Mouse (Mus musculus) stomach, embryonic 16.5 days (tissue): Measurements from ENCODE around the gene Baat. TPM values are rescaled to one million over a fixed set of nuclear protein-coding genes. Genes with fewer than 3 reads are reported as not detected.
A peak's percentile ranks its signal among the peaks of the same experiment; 100 is the strongest.
"Not testable (repeated sequence)": the region's sequence is repeated elsewhere in the genome, so short reads cannot be mapped to it uniquely, and the experiment has no call there.

Experiments used
- ATAC-seq: fragments of 200-750 bp; cut with Nextera tagmentation; 2 replicates; pipeline ENCODE4 v1.8.0; 2017; ENCODE audit warnings: moderate number of reproducible peaks, moderate TSS enrichment; ENCODE audit not compliant: insufficient read depth, low FRiP score
- H3K27ac ChIP-seq: fragments of 300-500 bp; sonication (generic); 2 replicates; pipeline ENCODE4 v1.5.1; 2014; ENCODE audit warnings: low read length
- H3K27me3 ChIP-seq: fragments of 300-500 bp; sonication (generic); 2 replicates; pipeline ENCODE4 v1.6.1; 2014; ENCODE audit warnings: low read length, control low read depth, mixed read lengths; ENCODE audit not compliant: control insufficient read depth, insufficient read depth
- H3K36me3 ChIP-seq: fragments of 300-500 bp; sonication (generic); 2 replicates; pipeline ENCODE4 v1.6.1; 2014; ENCODE audit warnings: low read length; ENCODE audit not compliant: control insufficient read depth, insufficient read depth
- H3K4me1 ChIP-seq: fragments of 300-500 bp; sonication (generic); 2 replicates; pipeline ENCODE4 v1.6.1; 2014; ENCODE audit warnings: low read length, control low read depth, mixed read lengths; ENCODE audit not compliant: control insufficient read depth, insufficient read depth
- H3K4me2 ChIP-seq: fragments of 300-500 bp; sonication (generic); 2 replicates; pipeline ENCODE4 v1.6.1; 2014; ENCODE audit warnings: low read depth, low read length, mixed read lengths
- H3K4me3 ChIP-seq: fragments of 300-500 bp; sonication (generic); replicated peaks from 2 replicates; pipeline ENCODE4 v1.5.1; 2014; ENCODE audit warnings: mild to moderate bottlenecking, low read length
- H3K9ac ChIP-seq: fragments of 300-500 bp; sonication (generic); 2 replicates; pipeline ENCODE4 v1.6.1; 2014; ENCODE audit warnings: low read length
- H3K9me3 ChIP-seq: fragments of 300-500 bp; sonication (generic); replicated peaks from 2 replicates; pipeline ENCODE4 v1.6.1; 2016; ENCODE audit warnings: low read length, control low read depth; ENCODE audit not compliant: control insufficient read depth
- WGBS: fragments of 180-500 bp; shearing (Covaris S2); extraction: QIAGEN DNeasy Blood & Tissue Kit; methylation state at CpG from one replicate; pipeline ENCODE4 v1.1.7; 2014; 5-methylcytosine and 5-hydroxymethylcytosine counted together
- polyA plus RNA-seq: library from polyadenylated mRNA; unstranded; fragments of >200 nt; fragmentation: Nextera tagmentation; extraction: Ambion mirVana; gene quantifications from 2 replicates; pipeline ENCODE4 v1.2.1, GENCODE M21; 2015

The Baat gene
- polyA plus RNA-seq, 1 experiment from 2014 or later, result 0.06 TPM

DNA sequence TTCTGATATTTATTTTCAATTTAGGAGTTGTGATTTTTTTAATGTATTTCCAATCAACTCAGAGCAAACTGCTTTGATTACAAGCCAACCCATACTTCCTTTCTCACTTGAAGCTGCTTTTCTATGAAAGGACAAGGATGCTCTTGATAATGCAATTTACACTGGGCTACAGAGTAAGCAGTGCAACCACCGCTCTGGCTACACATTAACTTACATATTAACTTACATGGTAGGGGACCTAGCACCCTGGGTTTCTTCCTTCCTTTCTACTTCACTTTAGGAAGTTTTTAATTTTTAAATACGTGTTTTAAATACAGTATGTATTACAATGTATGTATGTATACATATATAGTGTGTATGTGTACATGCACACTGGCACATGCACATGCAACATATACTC lies 2.8 kb upstream of the Baat start:
- Histone ChIP-seq H3K27me3 (no peaks in the 10 kb centered on the region), H3K4me3 (no peak overlapping the region), H3K4me1 (no peaks in the 10 kb centered on the region), H3K9ac (no peak overlapping the region), H3K9me3 (no peaks in the 10 kb centered on the region), H3K4me2 (no peak overlapping the region), H3K27ac (no peak overlapping the region), H3K36me3 (peaks cover 17% of the 10 kb centered on the region)
- 69% methylated on average over 2 of the region's 2 CpGs for WGBS
- ATAC-seq, result no peak

DNA sequence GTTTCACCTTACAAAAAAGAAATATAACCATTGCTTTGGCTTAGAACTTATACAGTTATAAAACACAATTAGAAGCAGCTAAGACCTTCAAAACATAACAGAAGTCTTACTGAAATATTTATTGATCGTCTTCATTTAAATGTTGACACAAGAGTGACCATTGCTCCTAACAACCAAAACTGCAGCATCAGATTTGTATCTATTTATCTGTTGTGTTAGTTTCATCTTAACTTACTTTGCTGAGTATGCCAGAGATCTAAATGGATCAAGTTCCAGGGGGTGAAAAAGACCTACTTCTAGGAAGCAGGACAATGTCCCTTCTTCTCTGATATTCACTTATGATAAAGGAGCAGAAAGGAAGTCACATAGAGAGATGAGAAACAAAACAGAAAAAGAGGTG lies 2.8 kb downstream of the Baat start:
- H3K27me3 ChIP-seq, result no peaks in the 10 kb centered on the region
- H3K9ac ChIP-seq, result no peak overlapping the region
- H3K9me3 ChIP-seq, result no peaks in the 10 kb centered on the region
- H3K27ac ChIP-seq, result no peak overlapping the region
- no peaks in the 10 kb centered on the region for H3K36me3 ChIP-seq
- no peak overlapping the region for H3K4me3 ChIP-seq
- WGBS, result 92% methylated on average over 1 of the region's 1 CpGs
- no peak for ATAC-seq
- no peak overlapping the region for H3K4me2 ChIP-seq
- no peaks in the 10 kb centered on the region for H3K4me1 ChIP-seq

DNA sequence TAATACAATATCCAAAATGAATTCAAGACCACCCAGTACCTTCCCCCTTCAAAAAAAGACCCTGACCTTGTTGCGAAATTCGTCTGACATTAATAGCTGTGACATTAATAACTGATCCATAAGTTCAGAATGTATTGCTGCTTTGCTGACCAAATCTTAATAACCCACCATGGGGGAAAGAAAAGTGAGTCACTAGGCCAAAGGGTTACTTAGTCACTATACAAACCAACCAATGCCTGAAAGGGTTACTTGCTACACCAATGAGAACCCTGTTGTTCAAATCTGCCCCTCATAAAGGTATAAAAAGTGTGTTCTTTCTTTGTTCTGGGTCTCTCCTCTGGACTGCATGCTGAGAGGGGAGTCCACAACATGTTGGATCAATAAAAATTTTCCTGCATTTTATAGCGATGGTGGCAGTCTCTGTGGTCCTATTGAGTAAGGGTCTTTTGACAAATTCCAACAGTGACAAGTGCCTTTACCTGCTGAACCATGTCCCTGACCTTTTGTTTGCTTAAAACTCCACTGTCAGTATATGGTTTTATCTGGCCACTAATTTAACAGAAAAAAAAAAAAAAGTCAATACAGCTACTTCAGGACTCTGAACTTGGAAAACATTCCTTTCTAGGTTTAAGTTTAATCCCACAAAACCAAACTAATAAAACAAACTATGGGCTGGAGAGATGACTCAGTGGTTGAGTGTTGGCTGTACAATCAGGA lies 20.3 kb downstream of the Baat start:
- H3K4me2 ChIP-seq, ATAC-seq, H3K9ac ChIP-seq, H3K27ac ChIP-seq, H3K4me1 ChIP-seq, H3K27me3 ChIP-seq, H3K4me3 ChIP-seq, H3K36me3 ChIP-seq, H3K9me3 ChIP-seq: not testable (repeated sequence)
- 72% methylated on average over 3 of the region's 3 CpGs for WGBS

- H3K9ac ChIP-seq, result no peak overlapping the region
- H3K9me3 ChIP-seq, result no peaks in the 10 kb centered on the region
- ATAC-seq, result no peak
- no peak overlapping the region for H3K27ac ChIP-seq
- H3K27me3 ChIP-seq, result no peaks in the 10 kb centered on the region
- no peak overlapping the region for H3K4me2 ChIP-seq
- no peak overlapping the region for H3K4me3 ChIP-seq
- 0 out of 2 replicates have a peak, but pooled peaks cover 3% of the 10 kb centered on the region for H3K4me1 ChIP-seq
- no peaks in the 10 kb centered on the region for H3K36me3 ChIP-seq
Observed at GRCm38 (mm10) chr4:49485442-49485841, 20.9 kb downstream of the Baat start.

DNA sequence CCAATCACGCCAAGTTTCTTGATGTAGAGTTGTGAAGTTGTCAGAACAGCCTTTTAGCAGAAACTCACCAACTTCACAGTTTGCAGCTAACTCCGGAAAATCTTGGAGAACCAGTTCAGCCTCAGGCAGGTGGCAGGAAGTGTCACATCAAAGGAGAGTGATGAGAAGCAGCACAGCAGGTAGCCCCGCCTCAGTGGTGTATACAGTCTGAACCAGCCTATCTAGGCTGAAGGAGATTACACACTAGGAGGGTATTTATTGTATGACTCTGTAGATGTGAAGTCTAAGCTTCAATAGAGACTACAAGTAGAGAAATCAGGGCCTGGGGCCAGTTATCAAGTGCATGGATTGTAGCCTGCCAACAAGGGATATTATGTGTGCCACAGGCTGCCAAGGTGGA lies 25.5 kb downstream of the Baat start:
- Histone ChIP-seq H3K27ac (peak overlapping the region; percentile 89), H3K9me3 (no peaks in the 10 kb centered on the region), H3K36me3 (no peaks in the 10 kb centered on the region), H3K4me1 (0 out of 2 replicates have a peak, but pooled peaks cover 5% of the 10 kb centered on the region), H3K9ac (no peak overlapping the region), H3K4me3 (peak overlapping the region; percentile 45), H3K4me2 (peak overlapping the region; percentile 50), H3K27me3 (no peaks in the 10 kb centered on the region)
- WGBS, result 34% methylated on average over 3 of the region's 3 CpGs
- ATAC-seq, result peak; percentile 80; the same call in 1 of the 2 replicates

- Histone ChIP-seq H3K9me3 (no peaks in the 10 kb centered on the region), H3K4me1 (0 out of 2 replicates have a peak, but pooled peaks cover 5% of the 10 kb centered on the region), H3K27me3 (no peaks in the 10 kb centered on the region), H3K4me3 (peak overlapping the region; percentile 45), H3K9ac (peak overlapping the region; percentile 61), H3K4me2 (peak overlapping the region; percentile 50), H3K36me3 (no peaks in the 10 kb centered on the region), H3K27ac (peak overlapping the region; percentile 89)
- WGBS, result 10% methylated on average over 21 of the region's 21 CpGs
- peak; percentile 73 for ATAC-seq
Observed at GRCm38 (mm10) chr4:49480104-49480760, 26.1 kb downstream of the Baat start.

DNA sequence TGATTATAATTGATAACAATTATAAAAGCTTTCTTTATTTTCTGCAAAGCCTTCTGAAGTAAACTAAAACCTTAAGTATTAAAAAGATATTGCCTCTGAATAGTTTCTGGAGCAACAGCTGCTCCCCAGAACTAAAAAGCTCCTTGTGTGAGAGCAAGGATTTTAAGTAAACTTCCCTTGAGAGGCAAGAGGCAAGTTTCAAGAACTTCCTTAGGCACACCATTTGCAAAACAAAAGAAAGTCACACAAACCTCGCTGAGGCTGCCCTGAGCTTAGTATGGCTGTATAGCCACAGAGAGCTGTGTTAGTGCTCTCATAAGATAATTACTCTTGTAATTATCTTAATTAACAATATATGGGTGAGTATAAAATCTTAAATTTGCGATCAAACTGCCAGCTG lies 27.3 kb downstream of the Baat start:
- H3K27ac ChIP-seq, H3K36me3 ChIP-seq, H3K9me3 ChIP-seq, H3K4me3 ChIP-seq, H3K27me3 ChIP-seq, H3K9ac ChIP-seq, H3K4me1 ChIP-seq, ATAC-seq: not testable (repeated sequence)
- H3K4me2 ChIP-seq, result 0 out of 2 replicates have a peak overlapping the region, but pooled peaks have one; percentile 10
- WGBS, result 25% methylated on average over 2 of the region's 2 CpGs

DNA sequence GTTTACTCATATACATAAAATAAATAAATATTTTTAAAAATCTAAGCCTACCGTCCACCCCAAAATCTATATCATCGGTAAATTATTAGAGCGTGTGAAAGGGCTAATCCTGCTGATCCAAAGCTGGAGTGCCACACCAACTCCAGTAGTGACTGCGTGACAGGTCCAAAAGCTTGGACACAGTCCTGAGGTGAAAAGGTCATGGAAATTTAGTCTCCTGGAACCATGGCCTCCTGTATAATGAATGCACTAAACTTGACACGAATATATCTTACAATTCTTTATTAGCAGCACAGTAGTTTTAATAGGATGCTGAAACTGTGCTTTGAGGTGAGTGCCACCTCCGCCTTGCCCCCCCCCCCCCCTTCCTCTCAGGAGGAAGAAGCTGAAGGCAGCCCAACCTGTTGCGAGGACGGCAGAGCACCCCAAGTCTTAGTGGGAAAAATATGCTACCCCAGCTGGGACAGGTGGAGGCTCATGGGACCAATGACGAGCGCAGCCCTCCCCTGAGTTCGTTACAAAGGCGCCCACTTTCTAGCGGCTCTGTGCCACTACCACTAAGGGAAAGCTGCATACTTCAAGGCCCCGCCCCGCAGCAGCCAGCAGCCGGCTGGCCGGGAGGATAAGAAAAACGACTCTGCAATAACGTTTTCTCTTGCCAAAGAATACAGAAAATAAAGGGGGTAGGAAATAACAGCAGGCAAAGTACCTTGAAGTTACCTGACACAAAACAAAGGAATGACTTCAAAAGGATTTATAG lies 28.1 kb downstream of the Baat start:
- H3K4me3 ChIP-seq, result peak overlapping the region; percentile 14
- WGBS, result 17% methylated on average over 19 of the region's 19 CpGs
- H3K27me3 ChIP-seq, result no peaks in the 10 kb centered on the region

GRCm38 (mm10) chr4:49474583-49474982 lies 31.8 kb downstream of the Baat start:
- Histone ChIP-seq H3K9ac (no peak overlapping the region), H3K4me1 (0 out of 2 replicates have a peak, but pooled peaks cover 3% of the 10 kb centered on the region), H3K27ac (no peak overlapping the region), H3K9me3 (no peaks in the 10 kb centered on the region), H3K36me3 (no peaks in the 10 kb centered on the region), H3K27me3 (no peaks in the 10 kb centered on the region), H3K4me2 (no peak overlapping the region), H3K4me3 (no peak overlapping the region)
- ATAC-seq, result no peak

More for the DNA sequence above, 28.1 kb downstream of the Baat start:
- peak; percentile 59; the same call in 1 of the 2 replicates for ATAC-seq
- Histone ChIP-seq H3K4me2 (peak overlapping the region; percentile 42), H3K9me3 (no peaks in the 10 kb centered on the region), H3K4me1 (0 out of 2 replicates have a peak, but pooled peaks cover 5% of the 10 kb centered on the region), H3K27ac (no peak overlapping the region), H3K36me3 (no peaks in the 10 kb centered on the region), H3K9ac (no peak overlapping the region)
